Mouse (Mus musculus): ENCODE measurements around the gene Skint11.
"Not testable (repeated sequence)": the region's sequence is repeated elsewhere in the genome, so short reads cannot be mapped to it uniquely, and the experiment has no call there.

Skint11 gene

DNA sequence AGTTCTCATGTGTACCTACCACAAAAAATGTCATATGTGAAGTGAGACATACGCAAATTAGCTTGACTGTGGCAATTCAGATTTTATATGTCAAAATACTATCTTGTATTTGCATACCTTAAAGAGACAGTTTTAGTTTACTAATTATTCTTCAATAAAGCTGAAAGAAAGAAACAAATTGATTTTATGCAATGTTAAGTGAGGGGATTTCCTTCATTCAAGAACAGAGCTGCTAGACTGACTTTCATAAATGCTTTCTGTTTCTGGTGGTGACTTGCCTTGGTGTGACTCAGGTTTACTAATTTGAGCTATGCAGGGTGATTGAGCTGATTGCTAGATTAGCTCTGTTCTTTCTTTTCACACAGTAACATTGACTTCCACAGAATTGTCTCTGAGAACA, at the start of gene Skint11:
Skint11 (plus strand) TSS at position 301 of the 400 bp plus-strand sequence.
- no peak for DNase-seq (ENCODE audit: low read depth, low spot score)

DNA sequence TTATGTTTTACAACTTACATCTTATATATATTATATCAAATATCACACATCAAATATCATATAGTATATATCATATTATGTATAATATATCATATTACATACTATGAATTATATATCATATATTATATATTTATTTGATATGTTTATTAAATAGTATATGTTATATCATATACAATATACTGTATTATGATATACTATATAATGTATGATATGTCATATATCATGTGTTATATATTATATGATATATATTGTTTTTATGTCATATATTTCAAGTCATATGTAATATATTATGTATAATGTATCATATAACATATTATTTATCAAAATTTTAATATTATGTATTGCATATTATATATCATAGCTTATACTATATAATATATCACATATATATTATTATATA, 2.0 kb upstream of the Skint11 start:
- DNase-seq (ENCODE audit: low read depth, low spot score), result no peak

DNA sequence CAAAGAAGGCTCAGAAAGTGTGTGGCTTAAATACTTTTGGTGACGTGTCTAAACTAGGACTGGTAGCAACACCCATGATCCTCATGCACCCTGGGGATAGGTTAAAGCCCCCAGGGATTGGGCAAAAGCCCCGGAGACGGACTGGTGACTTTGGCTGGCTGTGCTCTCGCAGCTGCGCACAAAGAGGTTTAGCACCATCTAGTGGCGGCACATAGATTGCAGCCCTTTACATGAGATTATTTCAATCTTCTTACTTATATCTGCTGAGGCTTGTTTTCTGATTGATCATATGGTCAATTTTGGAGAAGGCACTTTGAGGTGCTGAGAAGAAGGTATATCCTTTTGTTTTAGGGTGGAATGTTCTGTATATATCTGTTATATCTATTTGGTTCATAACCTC, 9.7 kb downstream of the Skint11 start:
- not testable (repeated sequence) for DNase-seq (ENCODE audit: low read depth, low spot score)

DNA sequence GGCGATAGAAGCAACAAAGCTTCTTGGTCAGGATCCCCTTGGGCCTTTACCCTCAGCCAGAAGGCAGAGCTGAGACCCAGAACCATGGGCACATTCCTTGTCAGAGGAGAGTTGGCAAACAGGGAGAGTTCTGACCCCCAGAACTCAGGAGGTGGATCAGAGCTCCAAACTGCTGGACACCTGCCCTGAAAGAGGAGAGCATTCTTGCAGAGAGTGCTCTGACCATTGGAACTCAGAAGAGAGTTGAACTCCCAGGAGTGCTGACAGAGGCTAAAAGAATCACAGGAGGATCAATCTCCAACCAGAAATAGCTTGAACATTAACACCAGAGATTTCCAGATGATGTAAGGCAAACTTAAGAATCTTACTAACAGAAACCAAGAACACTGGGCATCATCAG, 93.7 kb downstream of the Skint11 start:
- not testable (repeated sequence) for DNase-seq (ENCODE audit: low read depth, low spot score)

Measured in ZHBTc4 (cell line).